Mouse (Mus musculus) urinary bladder, adult 18-20 months (tissue): ENCODE measurements around the gene I0C0044D17Rik.
"Not testable (repeated sequence)": the region's sequence is repeated elsewhere in the genome, so short reads cannot be mapped to it uniquely, and the experiment has no call there.

ENCODE experiments used
- DNase-seq, 2 experiments: peaks; one replicate each; pipeline ENCODE4 v3.0.0; 2022; ENCODE audit warnings: low spot score in 2 of 2, mixed read lengths in 2 of 2

Gene I0C0044D17Rik

GRCm38 (mm10) chr4:98823740-98824139 lies at the start of gene I0C0044D17Rik:
I0C0044D17Rik (minus strand) TSS chr4:98823840.
- not testable (repeated sequence) for DNase-seq

- no peak for DNase-seq
Observed at GRCm38 (mm10) chr4:98865386-98866237, 42.0 kb upstream of the I0C0044D17Rik start.

GRCm38 (mm10) chr4:98864546-98864945 lies 40.9 kb upstream of the I0C0044D17Rik start:
- DNase-seq: no peak

DNA sequence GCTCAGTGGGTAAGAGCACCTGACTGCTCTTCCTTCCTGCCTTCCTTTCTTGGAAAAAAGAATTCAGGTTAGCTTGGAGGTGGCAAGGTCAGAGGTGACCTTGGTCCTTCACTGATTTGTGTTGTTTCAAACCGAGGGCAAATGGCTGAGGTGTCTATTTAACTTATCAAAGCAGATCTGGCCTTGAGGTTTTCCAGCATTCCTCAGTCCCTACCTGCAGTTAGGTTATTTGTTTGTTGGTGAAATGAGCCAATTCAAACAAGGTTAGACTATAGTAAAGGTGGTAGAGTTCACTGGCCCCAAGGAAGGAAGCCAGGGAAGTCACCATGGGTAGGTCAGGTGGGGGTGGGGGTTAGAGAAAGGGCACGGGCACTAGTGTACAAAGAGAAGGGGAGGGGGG lies 40.5 kb upstream of the I0C0044D17Rik start:
- DNase-seq: no peak

GRCm38 (mm10) chr4:98863451-98863850 lies 39.8 kb upstream of the I0C0044D17Rik start:
- DNase-seq: no peak

DNA sequence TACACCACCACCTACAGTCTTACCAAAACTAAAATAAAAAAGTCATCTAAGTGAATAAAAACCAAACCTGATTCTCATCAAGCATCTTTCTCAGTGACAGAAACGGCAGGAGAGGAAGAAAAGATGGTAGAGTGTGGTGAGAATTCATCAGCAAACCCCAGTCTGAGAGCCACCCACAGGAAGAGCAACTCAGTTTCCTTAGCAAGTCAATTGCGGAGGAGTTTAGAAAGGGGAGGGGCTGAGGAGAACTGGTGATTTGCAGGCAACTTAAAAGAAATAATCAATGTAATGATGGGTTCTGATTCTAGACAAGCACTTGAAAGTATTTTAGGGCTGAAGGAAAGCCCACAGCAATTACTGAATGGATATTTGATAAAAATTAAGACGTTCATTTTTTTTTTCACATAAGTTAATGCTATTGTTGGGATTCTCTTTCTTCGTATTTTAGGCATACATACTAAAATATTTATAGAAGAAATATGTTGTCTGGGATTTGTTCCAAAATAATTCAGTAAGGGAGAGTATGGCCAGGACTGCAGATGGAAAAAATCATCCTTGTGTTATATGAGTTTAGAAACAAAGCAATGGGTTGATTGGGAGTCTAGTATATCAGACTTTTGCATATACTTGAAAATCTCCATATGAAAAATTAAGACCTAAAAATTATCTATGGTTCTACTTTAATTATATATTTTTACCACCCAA lies 34.7 kb upstream of the I0C0044D17Rik start:
- DNase-seq: no peak

GRCm38 (mm10) chr4:98857037-98857648 lies 33.5 kb upstream of the I0C0044D17Rik start:
- no peak for DNase-seq

- DNase-seq: no peak
Observed at GRCm38 (mm10) chr4:98853926-98854325, 30.3 kb upstream of the I0C0044D17Rik start.

- DNase-seq: not testable (repeated sequence)
Observed at GRCm38 (mm10) chr4:98850485-98850884, 26.8 kb upstream of the I0C0044D17Rik start.

GRCm38 (mm10) chr4:98847120-98847885 lies 23.7 kb upstream of the I0C0044D17Rik start:
- DNase-seq: no peak

DNA sequence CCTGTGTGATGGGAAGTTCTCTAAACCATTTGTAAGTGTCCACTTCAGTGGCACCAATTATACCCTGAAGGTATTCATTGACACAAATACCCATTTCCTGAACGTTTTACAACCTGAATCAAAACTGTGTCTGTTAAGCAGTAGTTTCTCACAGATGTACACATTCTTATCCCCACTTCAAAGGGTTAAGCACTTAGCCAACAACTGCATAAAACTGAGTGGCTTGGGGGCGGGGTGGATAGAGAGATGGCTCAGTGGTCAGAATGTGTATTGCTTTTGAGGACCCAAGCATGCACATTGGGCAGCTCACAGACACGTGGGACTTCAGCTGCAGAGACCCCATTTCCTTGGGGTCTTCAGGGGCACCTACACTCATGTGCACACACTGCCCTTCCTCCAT lies 22.8 kb upstream of the I0C0044D17Rik start:
- DNase-seq: no peak

DNA sequence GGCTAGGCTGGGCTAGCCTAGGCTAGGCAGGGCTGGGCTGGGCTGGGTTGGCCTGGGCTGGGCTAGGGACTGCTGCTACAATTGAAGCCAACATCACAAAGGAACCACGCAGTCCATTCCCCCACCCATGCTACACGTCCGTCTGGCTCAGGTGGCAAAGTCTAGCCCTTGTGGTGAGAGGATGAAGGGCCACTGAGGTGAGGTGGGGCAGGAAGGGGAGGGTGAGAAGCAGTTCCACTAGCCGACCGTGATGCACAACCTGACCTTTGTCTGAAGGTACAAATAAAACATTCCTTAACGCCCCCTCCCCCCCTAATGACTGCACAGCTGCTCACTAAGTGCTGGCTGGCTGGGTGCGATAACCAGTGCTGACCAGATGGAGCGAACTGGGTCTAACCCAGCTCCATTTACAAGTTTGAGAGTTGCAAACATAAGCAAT lies 22.1 kb upstream of the I0C0044D17Rik start:
- no peak for DNase-seq

DNA sequence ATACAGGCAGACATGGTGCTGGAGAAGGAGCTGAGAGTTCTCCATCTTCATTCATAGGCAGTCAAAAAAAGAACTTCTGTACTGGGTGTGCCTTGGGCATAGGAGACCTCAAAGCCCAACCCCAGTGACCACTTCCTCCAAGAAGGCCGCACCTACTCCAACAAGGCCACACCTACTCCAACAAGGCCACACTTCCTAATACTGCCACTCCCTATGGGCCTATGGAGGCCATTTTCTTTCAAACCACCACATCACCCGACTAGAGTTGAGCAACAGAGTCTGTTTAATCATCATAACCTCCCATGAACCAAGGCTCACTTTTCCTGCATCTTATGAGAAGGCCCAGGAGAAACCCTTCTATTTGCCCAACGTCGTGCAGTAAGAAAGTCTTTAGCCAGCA lies 21.6 kb upstream of the I0C0044D17Rik start:
- no peak for DNase-seq

GRCm38 (mm10) chr4:98843906-98844597 lies 20.4 kb upstream of the I0C0044D17Rik start:
- no peak for DNase-seq

- DNase-seq: not testable (repeated sequence)
Observed at GRCm38 (mm10) chr4:98841251-98841650, 17.6 kb upstream of the I0C0044D17Rik start.

- DNase-seq: no peak
Observed at GRCm38 (mm10) chr4:98840526-98840925, 16.9 kb upstream of the I0C0044D17Rik start.

DNA sequence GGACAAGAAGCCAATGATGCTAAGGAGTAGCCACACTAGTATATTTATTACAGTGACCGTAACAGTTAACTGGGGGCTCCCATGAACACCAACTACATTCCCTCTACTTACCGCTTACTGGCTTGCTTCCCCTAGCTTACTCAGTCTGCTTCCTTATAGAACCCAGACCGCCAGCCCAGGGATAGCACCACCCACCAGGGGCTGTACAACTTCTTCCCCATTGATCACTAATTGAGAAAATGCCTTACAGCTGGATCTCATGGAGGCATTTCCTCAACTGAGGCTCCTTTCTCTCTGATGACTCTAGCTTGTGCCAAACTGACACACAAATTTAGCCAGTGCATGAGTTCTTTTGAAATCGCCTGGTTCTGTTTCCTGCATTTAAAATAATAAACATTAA lies 15.3 kb upstream of the I0C0044D17Rik start:
- DNase-seq: no peak

- DNase-seq: no peak
Observed at GRCm38 (mm10) chr4:98837715-98838505, 14.3 kb upstream of the I0C0044D17Rik start.

GRCm38 (mm10) chr4:98836519-98836918 lies 12.9 kb upstream of the I0C0044D17Rik start:
- DNase-seq: no peak

- no peak for DNase-seq
Observed at GRCm38 (mm10) chr4:98834782-98835181, 11.1 kb upstream of the I0C0044D17Rik start.
